Mouse (Mus musculus) c-Kit-positive CD71-positive TER-119-negative erythroid progenitor cells, embryonic 14.5 days (primary cell): ENCODE data around the gene Card9.

Source experiments
- DNase-seq: peaks from one replicate; pipeline ENCODE4 v3.0.0-alpha.2; 2013; ENCODE audit warnings: low read depth

Gene Card9

DNA sequence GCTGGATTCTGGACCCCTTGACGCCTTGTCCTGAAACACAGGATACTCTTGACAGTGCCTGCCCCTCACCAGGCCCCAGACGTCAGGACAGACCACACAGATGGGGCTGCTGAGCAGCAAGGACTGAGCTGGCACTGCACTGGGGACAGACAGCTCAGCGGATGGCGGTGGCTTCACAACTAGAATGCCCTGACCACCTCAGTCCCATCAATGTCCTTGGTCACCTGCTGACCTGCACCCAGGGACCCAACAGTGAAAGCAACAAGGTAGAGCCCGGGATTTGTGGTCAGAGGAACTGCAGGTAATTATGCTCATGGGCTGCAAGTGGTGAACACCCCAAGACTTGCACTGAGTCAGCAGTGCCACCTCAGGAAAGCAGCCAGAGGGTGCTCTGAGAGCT is 2.3 kb upstream of the Card9 start:
- DNase-seq = no peak

DNA sequence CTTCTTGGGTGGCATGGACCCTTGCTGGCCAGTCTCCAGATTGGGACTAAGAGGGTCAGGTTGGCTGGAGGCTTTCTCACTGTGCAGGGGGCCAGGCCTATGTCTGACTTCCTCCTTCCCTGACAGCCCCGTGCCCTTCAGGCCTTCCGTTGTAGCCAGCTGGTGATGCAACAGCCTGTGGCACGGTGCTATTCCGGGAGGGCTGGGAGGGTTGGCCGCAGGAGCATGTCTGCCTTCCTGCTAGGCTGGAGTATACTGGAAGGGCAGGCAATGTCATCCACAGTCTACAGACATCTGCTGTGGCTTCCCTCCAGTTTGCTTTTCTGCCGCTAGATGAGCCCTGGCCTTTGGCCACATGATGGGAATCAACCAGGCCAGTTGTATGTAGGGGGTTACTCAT is 735 bp downstream of the Card9 start:
- no peak for DNase-seq

DNA sequence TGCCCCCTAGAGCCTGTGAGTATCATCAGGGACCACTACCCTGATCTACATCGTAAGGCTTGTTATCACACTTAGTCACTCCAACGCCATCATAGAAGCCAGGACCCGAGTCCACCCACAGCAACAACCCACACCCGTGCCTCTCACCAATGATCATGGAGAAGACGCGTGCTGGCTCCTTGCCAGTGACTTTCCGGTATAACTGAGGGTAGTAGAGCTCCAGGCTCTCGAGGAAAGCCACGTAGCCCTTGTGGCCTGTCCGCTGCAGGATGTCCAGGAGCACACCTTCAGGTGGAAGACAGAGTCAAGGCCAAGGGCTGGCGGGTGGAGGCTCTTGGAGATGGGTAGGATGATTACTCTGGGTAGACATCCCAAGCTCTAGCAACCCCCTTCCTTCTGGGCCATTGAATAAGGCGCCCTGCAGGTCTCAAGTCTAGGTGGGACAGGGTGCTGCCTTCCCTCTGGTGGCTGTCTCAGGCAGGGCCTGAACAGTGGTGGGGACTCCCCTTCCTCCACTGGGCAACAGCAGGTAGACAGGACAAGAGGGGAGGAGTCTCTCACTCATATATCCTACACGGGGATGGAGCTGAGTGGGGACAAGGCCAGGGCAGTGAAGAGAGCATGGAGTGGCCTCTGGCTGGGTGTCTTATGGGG is 1.9 kb downstream of the Card9 start:
- DNase-seq = no peak

DNA sequence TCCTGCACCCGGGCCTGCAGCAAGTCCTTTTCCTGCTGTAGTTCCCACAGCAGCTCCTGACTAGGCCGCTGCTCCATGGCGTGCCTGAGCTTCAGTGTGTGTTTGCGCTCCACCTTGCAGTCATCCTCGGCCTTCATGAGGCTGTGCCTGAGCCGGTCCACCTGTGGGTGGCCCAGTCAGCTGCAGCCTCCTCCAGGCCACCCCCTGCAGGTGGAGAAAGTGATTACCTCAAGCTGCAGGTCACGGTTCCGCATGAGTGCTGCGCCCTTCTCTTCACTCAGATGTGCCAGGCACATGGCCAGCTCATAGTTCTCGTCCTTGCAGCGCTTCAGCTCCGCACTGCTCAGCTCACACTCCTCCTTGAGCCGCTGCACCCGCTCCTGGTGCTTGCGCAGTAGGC is 3.2 kb downstream of the Card9 start:
- no peak for DNase-seq

DNA sequence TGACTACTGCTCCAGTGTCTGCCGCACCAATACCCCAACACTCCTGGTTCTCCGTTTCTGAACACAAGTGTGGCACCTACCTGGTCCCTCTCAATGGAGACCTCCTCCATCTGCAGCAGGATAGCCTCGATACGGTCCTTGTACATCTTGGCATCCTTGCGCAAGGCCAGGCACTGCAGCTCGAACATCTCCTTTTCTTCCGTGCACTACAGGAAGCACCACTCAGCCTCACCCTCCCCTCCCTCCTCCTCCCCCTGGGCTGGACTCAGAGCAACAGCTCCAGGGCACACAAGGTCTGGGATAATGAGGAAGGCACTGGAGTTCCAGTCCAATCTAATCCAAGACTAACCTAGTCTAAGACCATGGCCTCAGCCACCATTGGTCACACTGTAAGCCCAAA is 4.0 kb downstream of the Card9 start:
- DNase-seq = no peak

DNA sequence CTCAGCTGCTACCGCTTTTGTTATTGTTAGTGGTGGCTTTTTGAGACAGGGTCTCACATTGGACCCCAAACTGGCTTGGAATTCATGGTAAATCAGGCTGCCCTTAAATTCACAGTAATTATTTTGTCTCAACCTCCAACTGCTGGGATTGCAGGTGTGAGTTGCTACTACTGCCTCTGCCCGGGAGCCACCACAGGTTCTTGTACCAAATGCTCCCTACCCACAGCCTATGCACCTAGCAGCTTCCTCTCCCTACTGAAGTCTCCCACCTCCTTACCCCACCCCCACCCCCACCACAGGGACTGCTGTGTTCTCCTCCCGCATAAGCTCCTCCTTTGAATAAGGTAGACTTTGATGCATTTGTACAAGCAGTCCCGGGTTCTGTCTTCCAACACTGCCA is 4.5 kb downstream of the Card9 start:
- no peak for DNase-seq

DNA sequence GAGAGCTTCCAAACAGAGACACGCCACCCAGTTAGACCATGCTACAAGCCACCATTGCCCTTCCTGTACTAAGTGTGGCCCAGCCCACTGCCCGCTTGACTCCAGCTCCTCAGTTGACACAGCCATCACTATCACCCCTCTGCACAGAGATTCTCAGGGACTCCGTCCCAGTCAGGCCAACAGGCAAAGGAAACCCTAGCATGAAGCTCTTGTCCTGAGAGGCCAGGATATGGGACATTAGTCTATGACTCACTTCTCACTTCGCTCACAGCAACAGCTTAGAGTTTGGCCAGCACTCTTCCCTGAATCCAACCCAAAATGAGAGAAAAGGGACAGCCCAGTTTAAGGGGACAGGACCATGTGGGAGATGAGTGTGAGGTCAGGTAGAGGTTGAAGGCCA is 6.3 kb downstream of the Card9 start:
- no peak for DNase-seq

DNA sequence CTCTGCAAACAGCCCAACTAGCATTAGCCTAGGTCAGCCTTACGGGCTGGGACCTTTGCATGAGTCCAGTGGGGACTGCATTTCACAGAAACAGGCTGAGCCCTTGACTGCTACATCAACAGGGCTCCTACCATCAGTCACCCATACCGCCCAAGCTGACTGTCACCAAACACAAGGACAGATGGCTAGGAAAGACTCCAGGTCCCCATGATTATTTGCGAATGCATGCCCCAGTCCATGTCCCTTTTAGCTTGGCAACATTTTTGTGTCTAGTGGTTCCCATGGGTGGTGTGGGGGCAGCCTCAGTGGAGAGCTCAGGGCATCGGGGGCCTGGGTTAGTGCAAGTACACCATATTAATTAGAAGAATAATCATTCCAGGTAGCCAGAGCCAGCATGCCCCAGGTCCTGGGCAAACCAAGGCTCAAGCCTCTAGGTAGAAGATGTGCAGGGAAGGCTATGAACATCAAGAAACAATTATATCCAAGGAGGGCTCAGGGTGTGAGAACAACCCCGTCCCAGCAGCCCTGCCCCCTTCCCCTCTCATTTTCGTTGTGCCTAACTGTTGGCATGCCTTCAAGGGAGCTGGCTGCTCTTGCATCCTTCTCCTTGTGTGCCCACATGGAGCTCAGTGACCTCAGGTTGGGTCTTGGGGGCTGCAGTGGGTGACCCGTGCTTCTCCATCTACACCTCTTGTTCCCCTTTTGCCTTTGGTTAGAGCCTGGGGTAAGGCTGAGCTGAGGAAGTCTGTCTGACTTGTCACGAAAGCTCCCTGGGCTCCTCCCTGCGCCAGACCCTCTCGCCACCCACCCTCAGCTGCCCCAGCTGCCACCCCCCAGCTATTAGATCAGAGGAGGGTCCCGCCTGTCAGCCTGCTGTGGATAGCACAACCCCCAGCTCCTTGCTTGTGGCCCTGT is 7.4 kb downstream of the Card9 start:
- no peak for DNase-seq

DNA sequence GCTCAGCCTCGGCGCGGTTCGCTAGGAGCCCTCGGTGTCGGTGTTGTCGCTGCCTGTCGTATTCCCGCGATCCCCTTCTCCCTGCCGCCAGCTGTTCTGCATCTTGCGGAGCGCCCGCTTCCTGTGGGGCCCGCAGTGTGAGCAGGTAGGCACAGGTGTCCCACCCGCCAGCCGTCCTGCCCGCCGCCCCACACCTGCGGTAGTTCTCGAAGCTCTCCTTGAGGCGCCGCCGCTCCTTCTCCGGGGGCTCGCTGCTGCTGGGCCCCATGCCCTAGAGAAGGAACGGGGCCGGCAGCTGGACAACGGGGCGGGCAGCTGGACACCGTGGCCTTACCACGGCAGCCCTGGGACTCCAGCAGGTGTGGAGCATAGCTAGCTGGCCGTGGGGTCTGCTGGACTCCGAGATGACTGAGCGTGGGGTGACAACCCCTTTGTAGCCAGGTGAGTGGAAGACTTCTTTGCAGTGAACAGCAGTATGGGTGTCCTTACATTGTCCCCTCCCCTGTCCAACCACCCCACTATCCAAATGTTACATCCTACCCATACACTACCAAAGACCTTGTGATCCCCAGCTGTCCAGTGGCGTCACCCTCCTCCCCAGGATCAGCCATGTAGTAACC is 8.3 kb downstream of the Card9 start:
- DNase-seq = no peak

DNA sequence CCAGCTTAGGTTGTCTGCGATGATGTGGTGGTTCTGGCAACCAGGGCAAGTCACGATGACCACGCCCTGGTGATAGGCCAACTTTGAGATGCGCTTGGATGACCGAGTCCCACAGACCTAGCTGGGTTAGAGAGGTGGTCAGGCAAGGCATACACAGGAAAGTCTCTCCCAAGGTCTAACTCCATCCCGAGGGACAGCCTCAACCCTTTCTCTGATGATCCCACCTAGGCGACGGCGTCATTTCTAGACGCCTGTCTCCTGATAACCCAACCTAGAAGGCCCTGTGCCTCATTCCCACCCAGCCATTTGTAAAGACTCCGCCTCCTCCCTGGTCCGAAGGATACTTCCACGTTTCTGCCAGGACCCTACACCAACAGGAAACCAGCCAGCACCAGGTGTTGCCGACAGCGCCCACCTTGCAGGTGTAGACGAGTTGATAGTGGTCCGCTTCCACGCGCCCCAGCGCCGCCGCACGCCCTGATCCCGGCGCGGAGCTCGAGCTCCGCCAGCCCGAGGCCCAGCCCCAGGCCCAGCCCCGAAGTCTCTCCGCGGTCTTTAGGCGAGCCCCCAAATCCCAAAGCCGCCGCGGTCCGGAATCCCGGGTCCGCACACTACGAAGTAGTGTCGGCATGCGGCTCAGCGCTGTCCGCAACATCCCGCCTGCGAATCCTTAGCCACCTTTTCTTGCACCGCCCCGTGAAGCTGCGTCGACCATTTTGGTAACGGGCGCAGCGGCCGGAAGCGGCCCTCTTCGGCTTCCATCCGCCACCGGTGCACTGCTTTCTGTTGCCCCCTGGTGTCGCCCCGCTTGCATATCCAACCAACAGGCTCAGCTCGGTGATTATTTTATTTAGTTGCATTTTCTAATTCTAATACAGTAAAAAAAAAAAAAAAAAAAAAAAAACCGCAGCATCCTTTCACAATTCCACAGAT is 9.1 kb downstream of the Card9 start, which contains the start of gene Dnlz:
TSS of gene Dnlz (minus strand) at position 753 of the 933 bp plus-strand sequence.
- DNase-seq = peak; percentile 83

DNA sequence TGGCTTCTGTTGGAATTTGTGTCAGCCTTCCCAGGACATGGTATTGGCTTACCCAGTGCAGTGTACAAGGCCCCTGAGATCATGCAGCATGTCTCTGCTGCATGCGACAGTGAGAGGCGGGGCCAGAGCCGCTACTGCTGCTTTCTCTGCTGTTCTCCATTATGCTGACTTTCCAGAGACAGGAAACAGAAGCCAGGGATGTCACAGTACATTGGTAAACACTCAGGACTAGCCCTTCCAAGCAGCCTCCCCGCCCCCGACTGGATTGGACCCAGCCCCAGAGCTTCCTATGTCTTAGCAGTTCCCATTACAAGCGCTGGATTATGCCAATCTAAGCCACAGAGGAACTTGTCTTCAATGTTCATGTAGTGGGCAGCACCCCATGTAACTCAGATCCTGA is 12.5 kb downstream of the Card9 start:
- no peak for DNase-seq

DNA sequence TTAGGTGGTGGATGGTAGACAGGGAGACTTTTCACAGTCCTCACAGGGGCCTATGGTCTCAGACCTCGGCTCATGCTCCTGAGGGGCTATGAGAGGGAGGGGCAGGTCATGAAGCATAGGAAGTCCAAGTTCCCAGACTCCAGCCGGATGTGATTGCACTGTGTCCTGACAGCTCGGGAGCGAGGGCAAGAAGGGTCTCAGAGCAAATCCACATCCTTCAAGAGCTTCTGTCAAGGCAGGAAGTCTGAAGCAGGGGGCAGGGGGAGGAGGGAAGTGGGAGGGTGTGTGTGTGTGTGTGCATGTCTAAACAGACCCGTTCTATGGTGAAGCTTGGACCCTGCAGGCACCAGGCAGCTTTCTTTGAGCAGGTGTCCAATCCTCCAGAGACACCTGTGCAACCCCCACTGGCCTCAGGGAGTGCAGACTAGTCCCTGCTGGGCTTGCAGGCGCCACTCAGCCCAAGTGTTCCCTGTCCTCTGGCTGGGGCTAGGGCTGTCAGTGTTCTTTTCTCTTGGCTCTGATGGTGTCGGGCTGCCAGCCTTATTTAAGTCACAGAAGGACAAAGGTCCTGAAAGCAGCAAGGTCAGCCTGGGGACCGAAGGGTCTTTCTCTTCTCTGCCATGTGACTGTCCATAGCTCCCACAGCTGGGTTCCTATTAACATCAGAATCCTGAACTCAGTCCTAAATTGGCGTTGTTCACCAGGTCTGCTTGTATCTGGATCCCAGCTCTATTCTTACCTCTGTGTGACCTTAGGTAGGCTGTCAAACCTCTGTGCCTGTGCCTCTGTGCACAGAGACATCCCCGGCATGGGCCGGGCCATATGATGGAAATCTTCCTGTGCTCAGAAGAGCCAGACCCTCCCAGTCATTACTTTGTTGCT is 17.9 kb downstream of the Card9 start:
- no peak for DNase-seq

DNA sequence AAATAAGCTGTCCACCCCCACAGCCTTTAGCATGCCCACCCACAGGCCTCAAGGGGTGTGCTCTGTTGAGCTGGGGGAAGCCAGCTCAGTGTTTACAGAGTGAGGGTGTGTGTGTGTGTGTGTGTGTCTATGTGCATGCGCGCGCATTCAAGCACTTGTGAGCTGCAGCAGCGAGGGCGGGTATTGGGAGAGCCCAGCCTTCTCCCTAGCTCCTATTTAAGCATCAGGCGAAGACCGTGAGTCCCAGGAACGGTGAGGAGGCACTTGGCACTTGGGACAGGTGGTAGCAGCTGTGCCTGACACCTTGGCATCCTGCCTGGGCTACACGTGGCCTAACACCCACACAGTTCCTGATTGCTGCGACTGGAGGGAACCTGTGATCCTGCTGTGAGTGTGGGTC is 18.7 kb downstream of the Card9 start:
- DNase-seq = no peak

DNA sequence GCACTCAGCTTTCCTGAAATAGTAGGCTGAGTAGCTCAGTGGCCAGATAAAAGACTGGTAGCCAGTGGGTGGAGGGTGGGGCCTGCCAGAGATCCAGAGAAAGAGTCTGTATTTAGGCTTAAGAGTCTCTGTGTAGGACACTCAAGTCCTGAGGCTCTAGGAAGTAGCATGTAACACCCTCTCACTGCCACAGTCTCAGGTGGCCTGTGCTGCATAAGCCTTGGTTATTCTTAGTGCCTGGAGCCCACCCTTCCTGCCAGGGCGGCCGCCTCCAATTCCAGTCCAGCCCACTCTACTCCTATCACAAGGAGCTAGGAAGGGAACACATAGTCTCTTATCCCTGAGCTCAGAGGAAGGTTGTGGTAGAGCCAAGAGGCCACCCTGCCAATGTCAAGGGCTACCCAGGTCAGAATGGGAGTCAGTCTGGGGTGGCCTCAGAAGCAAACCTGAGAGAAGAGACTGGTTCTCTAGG is 19.2 kb downstream of the Card9 start:
- DNase-seq = no peak

DNA sequence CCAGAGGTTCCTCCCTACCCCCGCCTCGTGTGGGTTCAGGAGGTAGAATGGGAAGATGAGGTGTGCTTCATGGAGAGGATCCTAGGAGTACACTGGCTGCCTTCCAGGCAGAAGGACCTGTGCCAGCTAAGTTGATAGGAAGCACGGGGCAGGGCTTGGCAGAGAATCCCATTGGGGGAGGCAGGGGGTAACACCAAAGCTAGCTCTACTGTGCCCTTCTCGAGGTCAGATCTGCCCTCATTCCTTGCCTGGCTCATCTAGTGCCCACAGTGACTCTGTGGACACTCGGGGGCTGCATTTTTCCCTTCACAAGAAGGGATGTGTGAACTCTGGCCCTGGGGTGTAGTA is 21.5 kb downstream of the Card9 start:
- DNase-seq = no peak

DNA sequence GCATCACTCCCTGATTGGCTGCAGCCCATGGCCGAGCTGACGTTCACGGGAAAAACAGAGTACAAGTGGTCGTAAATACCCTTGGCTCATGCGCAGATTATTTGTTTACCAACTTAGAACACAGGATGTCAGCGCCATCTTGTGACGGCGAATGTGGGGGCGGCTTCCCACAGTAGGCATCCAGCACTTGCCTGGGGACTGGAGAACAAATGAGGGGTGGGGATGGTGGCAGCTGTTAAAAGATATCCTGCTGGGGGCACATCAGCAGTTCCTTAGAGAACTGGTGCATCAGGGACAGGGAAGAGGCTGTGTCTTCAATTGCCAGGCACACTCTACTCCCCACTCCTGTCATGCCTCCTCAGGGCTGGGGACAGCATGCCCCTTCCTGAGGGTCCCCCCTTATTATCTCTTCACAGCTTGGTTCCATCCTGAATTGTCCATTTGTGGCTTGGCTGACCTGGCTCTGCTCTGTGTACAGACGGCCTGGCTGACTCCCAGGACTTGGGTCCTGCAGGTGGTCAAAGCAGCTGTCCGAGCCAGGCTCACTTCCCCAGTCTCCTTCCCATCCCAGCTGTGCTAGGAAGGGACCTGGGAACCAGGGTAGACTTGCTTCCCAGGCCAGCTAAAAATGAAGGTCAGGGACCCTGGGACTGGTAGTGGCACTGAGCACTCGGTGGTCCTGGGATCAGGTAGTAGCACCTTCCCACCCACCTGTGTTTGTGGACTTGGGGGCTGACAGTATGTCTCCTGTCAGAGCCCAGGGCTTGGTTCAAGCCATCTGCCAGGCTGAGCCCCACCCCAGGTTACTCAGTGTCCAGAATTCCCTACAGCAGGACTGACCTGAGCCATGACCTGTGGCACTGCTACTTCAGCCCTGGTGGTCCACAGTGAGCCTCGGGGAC is 22.2 kb downstream of the Card9 start:
- DNase-seq = no peak

DNA sequence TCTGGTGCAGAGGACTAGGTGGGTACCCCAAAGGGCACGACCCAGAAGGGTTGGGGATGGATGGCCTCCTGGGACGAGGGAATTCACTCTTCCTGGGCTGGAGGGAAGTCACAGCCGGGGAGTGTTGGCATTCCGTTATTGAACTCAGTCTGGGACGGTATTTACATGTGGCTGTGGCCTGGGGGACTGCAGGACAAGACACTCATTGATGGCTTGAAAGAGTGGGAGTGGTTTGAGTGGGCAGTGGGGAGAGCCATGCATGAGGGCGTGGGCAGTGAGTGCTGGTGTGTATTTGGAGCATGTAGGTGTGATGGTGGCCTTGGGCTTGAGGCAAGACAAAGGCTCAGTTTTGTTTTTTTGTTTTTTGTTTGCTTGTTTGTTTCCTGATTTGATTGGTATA is 30.0 kb downstream of the Card9 start:
- no peak for DNase-seq

DNA sequence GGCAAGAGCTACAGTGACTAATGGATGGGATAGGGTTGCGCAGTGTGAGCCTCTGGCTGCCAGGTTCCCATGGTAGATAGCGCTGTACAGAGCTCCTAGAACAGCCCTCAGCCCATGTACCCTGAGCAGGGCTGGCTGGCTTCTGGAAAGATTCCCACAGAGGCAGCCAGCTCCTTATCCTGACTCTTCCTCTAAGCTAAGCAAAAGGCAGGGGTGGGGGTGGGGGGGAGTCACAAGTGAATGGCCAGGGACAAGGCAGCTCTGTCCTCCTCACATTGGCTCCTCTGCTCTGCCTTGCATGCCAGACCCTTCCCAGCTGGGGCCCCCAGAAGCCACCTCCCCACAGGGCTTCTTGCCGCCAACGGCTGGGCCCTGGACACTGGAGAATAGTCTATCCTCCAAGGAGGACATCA is 30.7 kb downstream of the Card9 start:
- DNase-seq = no peak

DNA sequence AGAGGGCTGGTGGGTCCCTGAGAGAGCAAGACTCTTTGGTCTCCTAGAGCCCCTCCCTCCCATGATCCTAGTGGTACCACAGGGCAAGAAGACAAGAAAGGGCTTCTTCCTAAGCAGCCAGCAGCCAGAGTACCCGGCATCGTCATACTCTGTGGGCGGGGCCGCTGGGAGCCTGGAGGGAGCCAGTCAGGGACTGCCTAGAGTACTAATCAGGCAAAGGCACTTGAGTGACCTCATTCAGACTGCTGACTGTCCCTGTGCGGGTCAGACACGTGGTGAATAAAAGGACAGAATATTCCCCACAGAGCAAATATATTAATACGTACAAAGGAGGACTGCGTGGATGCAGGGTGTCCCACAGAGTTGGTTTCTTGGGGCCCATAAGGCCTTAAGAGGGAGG is 31.3 kb downstream of the Card9 start:
- no peak for DNase-seq

DNA sequence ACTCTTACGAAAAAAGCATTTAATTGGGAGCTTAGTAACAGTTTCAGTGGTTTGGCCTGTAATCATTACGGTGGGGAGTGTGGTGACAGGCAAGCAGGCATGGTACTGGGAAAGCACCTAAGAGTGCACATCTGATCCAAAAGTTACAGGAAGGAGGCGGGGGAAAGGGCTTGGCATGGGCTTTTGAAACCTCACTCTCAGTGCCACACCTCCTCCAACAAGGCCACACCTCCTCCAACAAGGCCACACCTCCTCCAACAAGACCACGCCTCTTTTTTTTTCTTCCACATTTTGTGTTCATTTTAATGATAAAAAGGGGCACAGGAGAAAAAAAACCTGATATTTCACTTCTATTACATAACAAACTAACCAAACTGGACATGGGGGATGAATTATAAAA is 32.9 kb downstream of the Card9 start:
- no peak for DNase-seq
